Mouse (Mus musculus) liver, embryonic 14.5 days (tissue): ENCODE measurements around the gene Slc8a3.

ENCODE experiments used
- CTCF ChIP-seq: IDR thresholded peaks from 2 replicates; pipeline ENCODE4 v1.5.1; 2016; ENCODE audit warnings: antibody characterized with exemption, low read depth, control low read depth
- EP300 ChIP-seq: IDR thresholded peaks from 2 replicates; pipeline ENCODE4 v1.6.1; 2016; ENCODE audit warnings: antibody characterized with exemption, low read depth

DNA sequence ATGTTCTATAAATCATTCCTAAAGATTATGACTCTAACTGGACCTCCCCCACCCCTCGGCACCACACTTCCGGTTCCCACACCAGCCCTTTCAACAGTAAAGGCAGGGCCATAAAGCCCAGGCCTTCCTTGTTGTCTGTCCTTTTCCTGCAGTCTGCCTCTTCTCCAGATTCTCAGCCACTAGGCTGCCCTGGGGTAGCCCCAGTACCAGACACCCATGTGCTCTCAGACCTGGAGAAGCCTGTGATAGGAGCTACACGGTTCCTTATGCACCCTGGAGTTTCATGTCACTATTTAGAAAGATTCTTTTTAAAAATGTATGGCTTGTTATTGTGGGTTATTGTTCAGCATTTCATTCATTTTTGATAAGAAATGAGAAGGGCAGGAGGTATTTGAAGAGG lies 172.6 kb downstream of the Slc8a3 start:
- TF ChIP-seq EP300 (no peak), CTCF (no peak)
